Mouse (Mus musculus): Measurements from ENCODE around the gene Hba-x. TPM values are rescaled to one million over a fixed set of nuclear protein-coding genes. Genes with fewer than 3 reads are reported as not detected.

Hba-x gene
- polyA plus RNA-seq, 1 experiment from 2014 or later: 3.2 TPM

- H3K4me1 ChIP-seq (ENCODE audit: control insufficient read depth, insufficient read depth, low read length): peaks cover 17% of the 10 kb centered on the region
These were observed 40.6 kb upstream of the Hba-x start for GRCm38 (mm10) chr11:32235646-32236045.

GRCm38 (mm10) chr11:32236132-32236531, 40.1 kb upstream of the Hba-x start:
- Histone ChIP-seq H3K27ac (ENCODE audit: low read length) (peak overlapping the region; percentile 72), H3K9me3 (replicated peaks; ENCODE audit: control insufficient read depth, low read length, poor library complexity, severe bottlenecking) (no peaks in the 10 kb centered on the region), H3K27me3 (ENCODE audit: control insufficient read depth, insufficient read depth, low read depth, low read length) (no peaks in the 10 kb centered on the region), H3K4me2 (ENCODE audit: low read length) (no peak overlapping the region), H3K4me1 (ENCODE audit: control insufficient read depth, insufficient read depth, low read length) (peaks cover 17% of the 10 kb centered on the region), H3K36me3 (ENCODE audit: control insufficient read depth, insufficient read depth, low read length) (peaks cover 11% of the 10 kb centered on the region), H3K4me3 (ENCODE audit: low read depth, low read length) (no peak overlapping the region), H3K9ac (ENCODE audit: low read depth, low read length) (no peak overlapping the region)
- peak; percentile 33; the same call in 1 of the 2 replicates for ATAC-seq
- 58% methylated on average over 2 of the region's 2 CpGs for WGBS

More at GRCm38 (mm10) chr11:32235646-32236045, 40.6 kb upstream of the Hba-x start:
- Histone ChIP-seq H3K36me3 (ENCODE audit: control insufficient read depth, insufficient read depth, low read length) (peaks cover 11% of the 10 kb centered on the region), H3K9me3 (replicated peaks; ENCODE audit: control insufficient read depth, low read length, poor library complexity, severe bottlenecking) (no peaks in the 10 kb centered on the region), H3K9ac (ENCODE audit: low read depth, low read length) (no peak overlapping the region), H3K4me3 (ENCODE audit: low read depth, low read length) (no peak overlapping the region), H3K27ac (ENCODE audit: low read length) (peak overlapping the region; percentile 72), H3K4me2 (ENCODE audit: low read length) (no peak overlapping the region), H3K27me3 (ENCODE audit: control insufficient read depth, insufficient read depth, low read depth, low read length) (no peaks in the 10 kb centered on the region)
- 20% methylated on average over 3 of the region's 3 CpGs for WGBS
- ATAC-seq: peak; percentile 72

- Histone ChIP-seq H3K4me3 (ENCODE audit: low read depth, low read length) (no peak overlapping the region), H3K9me3 (replicated peaks; ENCODE audit: control insufficient read depth, low read length, poor library complexity, severe bottlenecking) (no peaks in the 10 kb centered on the region), H3K4me1 (ENCODE audit: control insufficient read depth, insufficient read depth, low read length) (peaks cover 17% of the 10 kb centered on the region), H3K27ac (ENCODE audit: low read length) (peak overlapping the region; percentile 72), H3K9ac (ENCODE audit: low read depth, low read length) (no peak overlapping the region), H3K27me3 (ENCODE audit: control insufficient read depth, insufficient read depth, low read depth, low read length) (no peaks in the 10 kb centered on the region), H3K4me2 (ENCODE audit: low read length) (no peak overlapping the region), H3K36me3 (ENCODE audit: control insufficient read depth, insufficient read depth, low read length) (peaks cover 11% of the 10 kb centered on the region)
- ATAC-seq: no peak
- 57% methylated on average over 9 of the region's 9 CpGs for WGBS
These were observed 39.3 kb upstream of the Hba-x start for GRCm38 (mm10) chr11:32236712-32237410.

GRCm38 (mm10) chr11:32237411-32237795, 38.8 kb upstream of the Hba-x start:
- no peaks in the 10 kb centered on the region for H3K9me3 ChIP-seq (replicated peaks; ENCODE audit: control insufficient read depth, low read length, poor library complexity, severe bottlenecking)
- no peak overlapping the region for H3K4me3 ChIP-seq (ENCODE audit: low read depth, low read length)
- H3K4me2 ChIP-seq (ENCODE audit: low read length): no peak overlapping the region
- peaks cover 17% of the 10 kb centered on the region for H3K4me1 ChIP-seq (ENCODE audit: control insufficient read depth, insufficient read depth, low read length)
- WGBS: 93% methylated on average over 3 of the region's 3 CpGs
- no peaks in the 10 kb centered on the region for H3K27me3 ChIP-seq (ENCODE audit: control insufficient read depth, insufficient read depth, low read depth, low read length)
- no peak for ATAC-seq
- no peak overlapping the region for H3K27ac ChIP-seq (ENCODE audit: low read length)
- no peak overlapping the region for H3K9ac ChIP-seq (ENCODE audit: low read depth, low read length)
- H3K36me3 ChIP-seq (ENCODE audit: control insufficient read depth, insufficient read depth, low read length): peaks cover 10% of the 10 kb centered on the region

GRCm38 (mm10) chr11:32238093-32238860, 37.9 kb upstream of the Hba-x start:
- H3K4me3 ChIP-seq (ENCODE audit: low read depth, low read length): no peak overlapping the region
- H3K36me3 ChIP-seq (ENCODE audit: control insufficient read depth, insufficient read depth, low read length): peaks cover 10% of the 10 kb centered on the region
- 63% methylated on average over 5 of the region's 5 CpGs for WGBS
- peak; percentile 49; the same call in 1 of the 2 replicates for ATAC-seq
- no peak overlapping the region for H3K27ac ChIP-seq (ENCODE audit: low read length)
- H3K27me3 ChIP-seq (ENCODE audit: control insufficient read depth, insufficient read depth, low read depth, low read length): no peaks in the 10 kb centered on the region
- no peaks in the 10 kb centered on the region for H3K9me3 ChIP-seq (replicated peaks; ENCODE audit: control insufficient read depth, low read length, poor library complexity, severe bottlenecking)
- peaks cover 17% of the 10 kb centered on the region for H3K4me1 ChIP-seq (ENCODE audit: control insufficient read depth, insufficient read depth, low read length)
- no peak overlapping the region for H3K9ac ChIP-seq (ENCODE audit: low read depth, low read length)
- H3K4me2 ChIP-seq (ENCODE audit: low read length): no peak overlapping the region

- no peaks in the 10 kb centered on the region for H3K27me3 ChIP-seq (ENCODE audit: control insufficient read depth, insufficient read depth, low read depth, low read length)
- peaks cover 9% of the 10 kb centered on the region for H3K36me3 ChIP-seq (ENCODE audit: control insufficient read depth, insufficient read depth, low read length)
- no peaks in the 10 kb centered on the region for H3K9me3 ChIP-seq (replicated peaks; ENCODE audit: control insufficient read depth, low read length, poor library complexity, severe bottlenecking)
- H3K4me3 ChIP-seq (ENCODE audit: low read depth, low read length): no peak overlapping the region
- no peak overlapping the region for H3K9ac ChIP-seq (ENCODE audit: low read depth, low read length)
- no peak overlapping the region for H3K27ac ChIP-seq (ENCODE audit: low read length)
- peaks cover 3% of the 10 kb centered on the region for H3K4me1 ChIP-seq (ENCODE audit: control insufficient read depth, insufficient read depth, low read length)
- no peak overlapping the region for H3K4me2 ChIP-seq (ENCODE audit: low read length)
- no peak for ATAC-seq
These were observed 34.8 kb upstream of the Hba-x start for GRCm38 (mm10) chr11:32241391-32241790.

GRCm38 (mm10) chr11:32242209-32242608, 34.0 kb upstream of the Hba-x start:
- no peaks in the 10 kb centered on the region for H3K9me3 ChIP-seq (replicated peaks; ENCODE audit: control insufficient read depth, low read length, poor library complexity, severe bottlenecking)
- no peaks in the 10 kb centered on the region for H3K4me1 ChIP-seq (ENCODE audit: control insufficient read depth, insufficient read depth, low read length)
- no peaks in the 10 kb centered on the region for H3K27me3 ChIP-seq (ENCODE audit: control insufficient read depth, insufficient read depth, low read depth, low read length)
- H3K4me2 ChIP-seq (ENCODE audit: low read length): no peak overlapping the region
- peaks cover 16% of the 10 kb centered on the region for H3K36me3 ChIP-seq (ENCODE audit: control insufficient read depth, insufficient read depth, low read length)
- no peak overlapping the region for H3K4me3 ChIP-seq (ENCODE audit: low read depth, low read length)
- no peak overlapping the region for H3K9ac ChIP-seq (ENCODE audit: low read depth, low read length)
- no peak overlapping the region for H3K27ac ChIP-seq (ENCODE audit: low read length)
- ATAC-seq: no peak
- WGBS: 70% methylated on average over 3 of the region's 3 CpGs

GRCm38 (mm10) chr11:32243205-32243955, 32.8 kb upstream of the Hba-x start:
- no peak overlapping the region for H3K4me3 ChIP-seq (ENCODE audit: low read depth, low read length)
- no peak overlapping the region for H3K9ac ChIP-seq (ENCODE audit: low read depth, low read length)
- H3K4me2 ChIP-seq (ENCODE audit: low read length): no peak overlapping the region
- H3K4me1 ChIP-seq (ENCODE audit: control insufficient read depth, insufficient read depth, low read length): no peaks in the 10 kb centered on the region
- no peaks in the 10 kb centered on the region for H3K9me3 ChIP-seq (replicated peaks; ENCODE audit: control insufficient read depth, low read length, poor library complexity, severe bottlenecking)
- no peak overlapping the region for H3K27ac ChIP-seq (ENCODE audit: low read length)
- no peak for ATAC-seq
- H3K27me3 ChIP-seq (ENCODE audit: control insufficient read depth, insufficient read depth, low read depth, low read length): no peaks in the 10 kb centered on the region
- WGBS: 80% methylated on average over 7 of the region's 7 CpGs
- peaks cover 19% of the 10 kb centered on the region for H3K36me3 ChIP-seq (ENCODE audit: control insufficient read depth, insufficient read depth, low read length)
